Mouse (Mus musculus): ENCODE measurements around the gene Hunk.

GRCm38 (mm10) chr16:90359329-90359728, 26.5 kb upstream of the Hunk start:
- TF ChIP-seq CTCF (IDR thresholded peaks at IDR 0.05; ENCODE audit: low read depth, low read length) (no peak), POLR2A (IDR thresholded peaks at IDR 0.05; ENCODE audit: insufficient read depth, low read length) (no peak)
